Mouse (Mus musculus): ENCODE measurements at regions not wholly inside any gene's neighbourhood (a gene's known extent, or its start where the extent isn't known, plus 50 kb on each side); places are given as distances from the start of the nearest gene placed in this dataset.

- H3K4me3 ChIP-seq (ENCODE audit: low read length): no peak overlapping the region
- no peaks in the 10 kb centered on the region for H3K27me3 ChIP-seq (ENCODE audit: insufficient read depth, low read length)
- 90% methylated on average over 2 of the region's 2 CpGs for WGBS
- no peaks in the 10 kb centered on the region for H3K9me3 ChIP-seq (ENCODE audit: low read length)
- H3K4me2 ChIP-seq (replicated peaks; ENCODE audit: low read depth, low read length): no peak overlapping the region
- H3K4me1 ChIP-seq (ENCODE audit: insufficient read depth, low read length): no peaks in the 10 kb centered on the region
- no peaks in the 10 kb centered on the region for H3K36me3 ChIP-seq (ENCODE audit: insufficient read depth, low read length)
- no peak overlapping the region for H3K9ac ChIP-seq (replicated peaks; ENCODE audit: low read length)
- H3K27ac ChIP-seq (ENCODE audit: low read length): no peak overlapping the region
- no peak for ATAC-seq (ENCODE audit: low FRiP score, low TSS enrichment)
These were observed 233.7 kb upstream of the Isx start for GRCm38 (mm10) chr8:74639276-74639675.

DNA sequence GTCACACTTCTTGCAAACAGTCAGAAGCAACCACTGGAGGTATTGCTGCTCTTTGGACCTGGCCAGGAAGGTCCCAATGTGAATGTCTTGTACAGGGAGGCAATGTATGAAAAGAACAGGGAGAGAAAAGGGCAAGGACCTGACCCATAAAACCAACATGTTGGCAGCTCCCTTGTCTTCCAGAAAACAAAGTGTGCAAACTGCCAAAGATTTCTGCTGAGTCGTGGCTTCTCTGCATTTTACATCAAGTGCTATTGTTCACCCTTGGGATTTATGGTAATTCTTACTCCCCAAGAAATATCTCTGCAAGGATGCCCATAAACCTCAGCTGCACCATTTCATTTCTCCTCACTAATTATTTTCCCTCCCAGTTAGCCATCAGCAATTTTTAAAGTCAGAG lies 232.3 kb upstream of the Isx start:
- Histone ChIP-seq H3K4me3 (ENCODE audit: low read length) (no peak overlapping the region), H3K4me1 (ENCODE audit: insufficient read depth, low read length) (no peaks in the 10 kb centered on the region), H3K9me3 (ENCODE audit: low read length) (no peaks in the 10 kb centered on the region), H3K4me2 (replicated peaks; ENCODE audit: low read depth, low read length) (no peak overlapping the region), H3K36me3 (ENCODE audit: insufficient read depth, low read length) (no peaks in the 10 kb centered on the region), H3K27ac (ENCODE audit: low read length) (no peak overlapping the region), H3K27me3 (ENCODE audit: insufficient read depth, low read length) (no peaks in the 10 kb centered on the region), H3K9ac (replicated peaks; ENCODE audit: low read length) (no peak overlapping the region)
- WGBS: 36% methylated on average over 1 of the region's 1 CpGs
- ATAC-seq (ENCODE audit: low FRiP score, low TSS enrichment): no peak

DNA sequence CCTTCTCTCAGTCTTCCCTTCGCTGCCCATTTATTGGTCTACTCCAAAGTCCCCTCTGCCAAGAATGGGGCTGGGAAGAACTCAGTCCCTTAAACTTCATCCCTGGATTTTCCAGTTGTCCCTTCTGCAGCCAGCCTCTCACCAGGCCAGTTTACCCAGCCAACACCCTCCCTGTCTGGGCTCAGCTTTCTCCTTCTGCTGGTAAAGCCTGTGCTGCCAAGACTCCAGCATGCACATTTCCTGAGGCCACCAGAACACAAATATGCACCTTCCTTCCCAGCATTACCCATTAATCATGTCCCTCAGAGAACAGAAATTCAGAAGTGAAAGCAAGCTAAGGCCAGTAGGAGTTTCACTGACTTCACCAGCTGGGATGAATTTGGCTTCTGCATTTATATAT lies 213.0 kb upstream of the Isx start:
- no peak overlapping the region for H3K9ac ChIP-seq (replicated peaks; ENCODE audit: low read length)
- H3K36me3 ChIP-seq (ENCODE audit: insufficient read depth, low read length): no peaks in the 10 kb centered on the region
- ATAC-seq (ENCODE audit: low FRiP score, low TSS enrichment): no peak
- H3K27ac ChIP-seq (ENCODE audit: low read length): no peak overlapping the region
- no peaks in the 10 kb centered on the region for H3K27me3 ChIP-seq (ENCODE audit: insufficient read depth, low read length)
- no peaks in the 10 kb centered on the region for H3K9me3 ChIP-seq (ENCODE audit: low read length)
- H3K4me3 ChIP-seq (ENCODE audit: low read length): no peak overlapping the region
- 86% methylated on average over 1 of the region's 1 CpGs for WGBS
- H3K4me2 ChIP-seq (replicated peaks; ENCODE audit: low read depth, low read length): no peak overlapping the region
- H3K4me1 ChIP-seq (ENCODE audit: insufficient read depth, low read length): 0 out of 2 replicates have a peak, but pooled peaks cover 4% of the 10 kb centered on the region

DNA sequence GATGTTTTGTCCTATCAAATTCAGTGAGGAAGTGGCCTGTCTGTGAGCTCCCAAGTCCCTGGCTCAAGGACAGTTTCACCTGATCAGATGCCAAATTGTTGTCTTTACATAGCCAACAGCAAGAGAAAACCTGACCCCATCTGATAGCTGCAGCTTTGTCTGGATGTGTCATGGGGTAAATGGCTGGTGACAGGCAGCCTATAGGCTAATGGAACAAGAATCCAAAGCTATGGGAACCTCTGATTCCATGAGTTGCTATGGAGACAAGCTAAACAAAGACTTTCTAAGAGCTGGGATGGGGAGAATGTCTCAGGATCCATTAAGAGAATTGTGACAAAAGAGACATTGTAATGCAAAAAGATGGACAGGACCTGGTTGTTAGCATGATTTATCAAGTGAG lies 184.6 kb upstream of the Isx start:
- no peaks in the 10 kb centered on the region for H3K27me3 ChIP-seq (ENCODE audit: insufficient read depth, low read length)
- H3K9ac ChIP-seq (replicated peaks; ENCODE audit: low read length): no peak overlapping the region
- H3K4me3 ChIP-seq (ENCODE audit: low read length): no peak overlapping the region
- H3K9me3 ChIP-seq (ENCODE audit: low read length): no peaks in the 10 kb centered on the region
- H3K36me3 ChIP-seq (ENCODE audit: insufficient read depth, low read length): no peaks in the 10 kb centered on the region
- no peaks in the 10 kb centered on the region for H3K4me1 ChIP-seq (ENCODE audit: insufficient read depth, low read length)
- no peak overlapping the region for H3K4me2 ChIP-seq (replicated peaks; ENCODE audit: low read depth, low read length)
- no peak overlapping the region for H3K27ac ChIP-seq (ENCODE audit: low read length)
- ATAC-seq (ENCODE audit: low FRiP score, low TSS enrichment): no peak

DNA sequence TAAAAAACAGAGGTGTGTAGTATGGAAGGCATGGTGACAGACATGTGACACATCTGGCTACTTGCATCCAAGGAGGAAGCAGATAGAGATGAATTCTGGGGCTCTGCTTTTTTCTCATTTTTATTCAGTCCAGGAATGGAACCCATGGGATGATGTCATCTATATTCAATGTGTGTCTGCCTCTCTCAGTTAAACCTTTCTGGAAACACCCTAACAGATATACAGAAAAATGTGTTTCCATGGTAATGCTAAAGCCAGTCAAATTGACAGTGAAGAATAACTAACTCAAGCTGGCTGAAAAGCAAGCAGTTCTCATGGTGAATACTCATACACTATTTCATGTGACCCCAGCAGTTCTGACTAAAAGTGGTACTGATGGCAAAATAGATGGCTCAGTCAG lies 177.0 kb upstream of the Isx start:
- Histone ChIP-seq H3K27me3 (ENCODE audit: insufficient read depth, low read length) (no peaks in the 10 kb centered on the region), H3K4me1 (ENCODE audit: insufficient read depth, low read length) (no peaks in the 10 kb centered on the region)
- ATAC-seq (ENCODE audit: low FRiP score, low TSS enrichment): no peak

DNA sequence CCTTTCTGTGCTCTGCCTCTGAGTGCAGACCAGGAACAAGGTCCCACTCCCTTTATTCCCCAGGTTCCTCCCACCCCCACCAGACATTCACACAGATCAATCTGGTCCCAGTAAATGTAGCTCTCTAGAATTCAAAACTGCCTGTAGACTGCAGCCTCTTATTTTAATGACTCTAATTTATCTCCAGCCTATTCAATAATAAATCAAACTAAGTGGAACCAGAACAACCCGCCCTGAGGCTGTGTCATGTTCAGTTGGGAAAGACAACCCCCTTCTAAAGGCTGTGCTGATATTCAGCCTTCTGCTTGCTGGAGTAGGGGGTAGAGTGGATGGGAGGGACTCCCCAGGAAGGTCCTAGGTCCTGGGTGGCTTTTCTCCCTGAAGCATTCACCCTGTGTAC lies 175.7 kb upstream of the Isx start:
- Histone ChIP-seq H3K9me3 (ENCODE audit: low read length) (no peaks in the 10 kb centered on the region), H3K9ac (replicated peaks; ENCODE audit: low read length) (no peak overlapping the region), H3K4me3 (ENCODE audit: low read length) (no peak overlapping the region), H3K4me1 (ENCODE audit: insufficient read depth, low read length) (no peaks in the 10 kb centered on the region), H3K4me2 (replicated peaks; ENCODE audit: low read depth, low read length) (no peak overlapping the region), H3K27me3 (ENCODE audit: insufficient read depth, low read length) (no peaks in the 10 kb centered on the region), H3K36me3 (ENCODE audit: insufficient read depth, low read length) (no peaks in the 10 kb centered on the region), H3K27ac (ENCODE audit: low read length) (no peak overlapping the region)
- WGBS: 25% methylated on average over 1 of the region's 1 CpGs
- ATAC-seq (ENCODE audit: low FRiP score, low TSS enrichment): peak; percentile 69

More for the DNA sequence above, 177.0 kb upstream of the Isx start:
- no peaks in the 10 kb centered on the region for H3K9me3 ChIP-seq (ENCODE audit: low read length)
- no peak overlapping the region for H3K4me2 ChIP-seq (replicated peaks; ENCODE audit: low read depth, low read length)
- no peak overlapping the region for H3K9ac ChIP-seq (replicated peaks; ENCODE audit: low read length)
- no peak overlapping the region for H3K4me3 ChIP-seq (ENCODE audit: low read length)
- no peaks in the 10 kb centered on the region for H3K36me3 ChIP-seq (ENCODE audit: insufficient read depth, low read length)
- H3K27ac ChIP-seq (ENCODE audit: low read length): no peak overlapping the region

DNA sequence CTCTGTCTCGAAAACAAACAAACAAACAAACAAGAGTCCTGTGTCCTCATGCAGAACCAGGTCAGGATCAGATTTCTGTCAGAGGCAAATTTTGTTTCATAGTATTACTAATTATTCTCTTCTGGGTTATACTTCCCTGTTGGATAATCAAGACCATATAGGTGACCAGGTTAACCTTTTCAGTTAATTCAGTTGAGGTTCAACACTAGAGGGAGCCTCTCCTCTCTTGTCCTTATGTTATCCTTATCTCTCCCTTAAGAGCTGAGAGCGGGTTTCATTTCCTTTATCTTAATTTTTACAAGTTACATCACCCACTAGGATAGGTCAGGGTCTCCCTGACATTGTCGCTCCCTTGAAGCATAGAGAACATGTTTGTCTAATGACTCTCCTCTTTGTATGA lies 160.4 kb upstream of the Isx start:
- no peaks in the 10 kb centered on the region for H3K36me3 ChIP-seq (ENCODE audit: insufficient read depth, low read length)
- H3K9ac ChIP-seq (replicated peaks; ENCODE audit: low read length): no peak overlapping the region
- no peak for ATAC-seq (ENCODE audit: low FRiP score, low TSS enrichment)
- H3K9me3 ChIP-seq (ENCODE audit: low read length): no peaks in the 10 kb centered on the region
- 74% methylated on average over 3 of the region's 3 CpGs for WGBS
- H3K4me2 ChIP-seq (replicated peaks; ENCODE audit: low read depth, low read length): no peak overlapping the region
- H3K4me1 ChIP-seq (ENCODE audit: insufficient read depth, low read length): no peaks in the 10 kb centered on the region
- no peak overlapping the region for H3K27ac ChIP-seq (ENCODE audit: low read length)
- no peaks in the 10 kb centered on the region for H3K27me3 ChIP-seq (ENCODE audit: insufficient read depth, low read length)
- no peak overlapping the region for H3K4me3 ChIP-seq (ENCODE audit: low read length)

GRCm38 (mm10) chr8:74716030-74716429 lies 156.9 kb upstream of the Isx start:
- Histone ChIP-seq H3K27ac (ENCODE audit: low read length) (no peak overlapping the region), H3K9me3 (ENCODE audit: low read length) (no peaks in the 10 kb centered on the region), H3K9ac (replicated peaks; ENCODE audit: low read length) (no peak overlapping the region), H3K4me1 (ENCODE audit: insufficient read depth, low read length) (no peaks in the 10 kb centered on the region), H3K36me3 (ENCODE audit: insufficient read depth, low read length) (no peaks in the 10 kb centered on the region), H3K4me2 (replicated peaks; ENCODE audit: low read depth, low read length) (no peak overlapping the region), H3K27me3 (ENCODE audit: insufficient read depth, low read length) (no peaks in the 10 kb centered on the region), H3K4me3 (ENCODE audit: low read length) (no peak overlapping the region)
- 86% methylated on average over 5 of the region's 5 CpGs for WGBS
- no peak for ATAC-seq (ENCODE audit: low FRiP score, low TSS enrichment)

GRCm38 (mm10) chr8:74764728-74765127 lies 108.2 kb upstream of the Isx start:
- 74% methylated on average over 3 of the region's 3 CpGs for WGBS
- Histone ChIP-seq H3K9me3 (ENCODE audit: low read length) (no peaks in the 10 kb centered on the region), H3K4me3 (ENCODE audit: low read length) (no peak overlapping the region), H3K27me3 (ENCODE audit: insufficient read depth, low read length) (no peaks in the 10 kb centered on the region), H3K4me1 (ENCODE audit: insufficient read depth, low read length) (no peaks in the 10 kb centered on the region), H3K9ac (replicated peaks; ENCODE audit: low read length) (no peak overlapping the region), H3K36me3 (ENCODE audit: insufficient read depth, low read length) (no peaks in the 10 kb centered on the region), H3K27ac (ENCODE audit: low read length) (no peak overlapping the region), H3K4me2 (replicated peaks; ENCODE audit: low read depth, low read length) (no peak overlapping the region)
- ATAC-seq (ENCODE audit: low FRiP score, low TSS enrichment): no peak

DNA sequence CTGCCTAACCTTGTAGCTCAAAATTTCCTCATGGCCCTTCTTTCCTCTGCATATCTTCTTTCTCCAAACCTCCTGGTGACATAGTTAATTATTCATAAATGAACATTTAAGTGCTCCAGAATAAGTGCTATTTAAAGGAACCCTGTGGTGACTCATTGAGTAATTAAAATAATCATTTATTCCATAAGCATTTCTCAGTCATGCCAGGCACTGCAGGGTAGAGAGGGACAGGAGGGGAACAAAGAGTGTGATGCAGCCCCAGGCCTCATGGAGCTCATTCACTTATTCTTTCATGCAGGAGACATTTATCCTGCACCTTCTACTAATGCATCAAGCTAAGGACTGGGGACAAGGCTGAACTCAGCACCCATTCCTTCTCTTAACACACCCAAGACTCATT lies 97.4 kb upstream of the Isx start:
- H3K36me3 ChIP-seq (ENCODE audit: insufficient read depth, low read length): no peaks in the 10 kb centered on the region
- ATAC-seq (ENCODE audit: low FRiP score, low TSS enrichment): no peak
- H3K9ac ChIP-seq (replicated peaks; ENCODE audit: low read length): no peak overlapping the region
- H3K4me1 ChIP-seq (ENCODE audit: insufficient read depth, low read length): no peaks in the 10 kb centered on the region
- no peaks in the 10 kb centered on the region for H3K27me3 ChIP-seq (ENCODE audit: insufficient read depth, low read length)
- no peaks in the 10 kb centered on the region for H3K9me3 ChIP-seq (ENCODE audit: low read length)
- no peak overlapping the region for H3K4me3 ChIP-seq (ENCODE audit: low read length)
- no peak overlapping the region for H3K27ac ChIP-seq (ENCODE audit: low read length)
- no peak overlapping the region for H3K4me2 ChIP-seq (replicated peaks; ENCODE audit: low read depth, low read length)

- no peaks in the 10 kb centered on the region for H3K27me3 ChIP-seq (ENCODE audit: insufficient read depth, low read length)
- no peak overlapping the region for H3K9ac ChIP-seq (replicated peaks; ENCODE audit: low read length)
- 73% methylated on average over 1 of the region's 1 CpGs for WGBS
- peaks cover 10% of the 10 kb centered on the region; the same call in 1 of the 2 replicates for H3K9me3 ChIP-seq (ENCODE audit: low read length)
- no peak overlapping the region for H3K27ac ChIP-seq (ENCODE audit: low read length)
- no peaks in the 10 kb centered on the region for H3K36me3 ChIP-seq (ENCODE audit: insufficient read depth, low read length)
- no peak overlapping the region for H3K4me2 ChIP-seq (replicated peaks; ENCODE audit: low read depth, low read length)
- no peaks in the 10 kb centered on the region for H3K4me1 ChIP-seq (ENCODE audit: insufficient read depth, low read length)
- no peak for ATAC-seq (ENCODE audit: low FRiP score, low TSS enrichment)
- no peak overlapping the region for H3K4me3 ChIP-seq (ENCODE audit: low read length)
These were observed 91.9 kb upstream of the Isx start for GRCm38 (mm10) chr8:74781087-74781486.

Data from kidney, embryonic 16.5 days (tissue).